Mouse (Mus musculus) bone marrow, adult 2 months (tissue): ENCODE measurements at regions not wholly inside any gene's neighbourhood (a gene's known extent, or its start where the extent isn't known, plus 50 kb on each side); places are given as distances from the start of the nearest gene placed in this dataset.

Source experiments
- CTCF ChIP-seq: fragments of 200-500 bp; IDR thresholded peaks from 2 replicates; pipeline ENCODE4 v1.5.1; 2011; ENCODE audit warnings: low read length, control low read depth; ENCODE audit not compliant: control insufficient read depth, insufficient read depth
- POLR2A ChIP-seq: fragments of 200-500 bp; IDR thresholded peaks from 2 replicates; pipeline ENCODE4 v1.6.1; 2011; ENCODE audit warnings: low read depth, mild to moderate bottlenecking, control low read depth, low read length, borderline replicate concordance; ENCODE audit not compliant: control insufficient read depth

DNA sequence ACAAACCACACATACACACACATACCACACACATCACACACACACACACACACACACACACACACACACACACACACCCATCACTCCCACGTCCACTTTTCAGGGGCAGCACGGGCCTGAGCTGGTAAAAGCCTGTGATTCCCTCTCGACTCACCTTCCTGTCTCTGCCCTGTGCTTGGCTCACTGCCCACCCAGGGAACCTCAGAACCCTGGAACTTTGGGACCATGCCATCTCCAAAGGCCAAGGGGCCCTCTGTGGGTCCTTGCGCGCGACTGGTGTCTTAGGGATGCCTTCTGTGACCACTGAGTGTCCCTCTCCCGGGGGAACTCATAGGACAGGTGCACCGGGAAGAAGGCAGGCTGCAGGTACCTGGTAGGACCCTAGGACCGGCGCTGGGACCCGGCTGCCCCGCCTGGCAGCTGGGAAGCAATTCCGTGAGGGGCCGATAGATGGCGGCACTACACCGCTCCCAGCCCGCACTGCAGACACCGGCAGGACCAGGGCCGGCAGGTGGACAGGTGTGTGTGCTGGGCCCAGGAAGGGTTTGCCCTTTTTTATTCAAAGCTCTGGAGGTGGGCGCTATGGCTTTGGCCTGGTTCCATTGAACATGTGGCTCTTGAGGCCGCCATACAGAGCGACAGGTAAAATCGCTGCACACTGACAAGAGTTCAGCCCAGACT, 73.0 kb upstream of the 4931429L15Rik start:
- TF ChIP-seq CTCF (peak; percentile 53; the same call in 1 of the 2 replicates), POLR2A (no peak)
